Mouse (Mus musculus) left cerebral cortex, adult 8-10 months (tissue): ENCODE measurements at regions not wholly inside any gene's neighbourhood (a gene's known extent, or its start where the extent isn't known, plus 50 kb on each side); places are given as distances from the start of the nearest gene placed in this dataset.
A peak's percentile ranks its signal among the peaks of the same experiment; 100 is the strongest.

ENCODE experiments used
- DNase-seq, 2 experiments: peaks; one replicate each; pipeline ENCODE4 v3.0.0; 2022; ENCODE audit warnings: low spot score in 2 of 2

- no peak for DNase-seq
Measured at GRCm38 (mm10) chr9:49958890-49959289, 160.2 kb upstream of the Ncam1 start.

- DNase-seq: no peak
Measured at GRCm38 (mm10) chr9:49954601-49955000, 155.9 kb upstream of the Ncam1 start.

- no peak for DNase-seq
Measured at GRCm38 (mm10) chr9:49950321-49950720, 151.6 kb upstream of the Ncam1 start.

DNA sequence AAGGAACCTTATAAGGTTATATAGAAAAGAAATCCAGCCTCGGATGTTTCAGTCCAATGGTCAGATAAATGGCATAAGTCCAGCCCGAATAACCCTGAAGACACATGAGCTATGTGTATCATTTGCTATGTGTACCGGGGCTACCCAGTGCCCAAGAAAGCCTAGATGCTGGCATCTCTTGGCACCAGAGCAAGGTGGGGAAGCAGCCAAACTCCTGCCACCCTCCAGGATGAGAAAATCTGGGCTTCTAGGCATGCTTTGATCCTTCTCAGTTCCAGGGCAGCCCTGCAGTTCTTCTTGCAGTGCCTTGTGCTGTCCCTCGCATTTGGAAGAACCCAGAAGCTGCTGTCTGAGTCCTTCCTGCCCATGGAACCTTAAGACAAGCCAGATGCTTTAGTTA is 149.8 kb upstream of the Ncam1 start:
- no peak for DNase-seq

- DNase-seq: no peak
Measured at GRCm38 (mm10) chr9:49946857-49947256, 148.1 kb upstream of the Ncam1 start.

DNA sequence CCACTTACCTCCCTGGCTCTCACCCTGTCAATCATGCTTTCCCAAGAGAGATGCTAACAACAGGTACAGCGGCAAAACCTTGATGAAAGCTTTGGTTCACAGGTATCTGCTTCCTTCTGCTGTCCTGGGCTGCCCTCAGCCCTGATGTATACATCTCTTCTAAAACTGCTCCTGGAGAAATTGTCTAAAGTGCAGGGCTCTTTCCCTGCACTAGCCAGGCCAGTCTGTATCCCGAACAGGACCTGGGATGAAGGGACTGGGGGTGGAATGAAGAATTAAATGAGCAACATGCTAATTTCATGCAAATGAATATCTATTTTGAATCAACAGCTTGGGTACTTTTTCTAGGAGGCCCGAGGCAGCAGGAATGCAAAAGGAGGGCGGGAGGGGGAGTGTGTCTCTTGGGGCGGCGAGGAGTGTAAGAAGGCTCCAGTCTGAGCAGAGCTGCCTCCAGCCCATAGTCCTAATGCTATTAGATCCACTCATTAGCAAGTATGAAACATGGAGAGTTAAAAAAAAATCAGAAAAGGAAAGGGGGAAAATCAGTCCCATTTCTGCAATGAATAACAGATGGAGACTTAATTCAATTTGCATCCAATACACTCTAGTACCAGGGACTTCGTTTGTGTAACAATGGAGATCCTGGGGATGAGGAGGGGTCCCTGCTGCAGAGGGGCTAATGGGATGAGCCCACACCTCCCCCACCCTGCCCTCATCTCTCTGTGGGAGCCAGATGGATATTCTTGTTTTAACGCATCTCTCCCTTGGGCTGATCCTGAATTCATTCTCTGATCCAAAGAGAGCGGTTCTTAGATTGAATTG is 137.0 kb upstream of the Ncam1 start:
- DNase-seq: peak in 1 of 2 experiments; percentile 50

DNA sequence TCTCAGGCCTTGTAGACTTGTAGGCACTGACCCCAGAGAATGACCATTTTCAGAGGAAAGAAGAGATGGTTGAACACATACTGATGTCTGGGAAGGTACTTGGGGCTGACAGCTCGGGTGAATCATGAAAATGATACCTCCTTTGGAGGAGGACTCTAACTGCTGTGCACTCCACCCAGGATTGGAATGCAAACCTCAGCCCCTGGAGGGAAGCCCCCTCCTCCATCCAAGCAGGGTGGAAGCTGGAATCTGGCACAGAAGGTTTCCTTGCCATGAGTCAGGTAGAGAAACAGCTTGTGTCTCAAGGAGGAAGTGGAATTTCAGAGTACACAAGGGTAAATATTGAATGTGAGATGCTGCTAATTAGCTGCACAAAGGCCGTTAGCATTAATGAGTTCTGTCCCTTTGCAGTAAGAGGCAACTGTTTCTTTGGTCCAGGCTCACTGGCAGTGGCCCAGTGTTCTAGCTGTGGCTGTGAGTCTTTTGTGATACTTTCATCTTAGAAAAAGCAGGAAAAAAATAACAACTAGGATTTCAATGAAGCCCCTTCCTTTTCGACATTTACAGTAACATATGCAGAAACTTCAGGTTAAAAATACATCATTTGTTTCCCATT is 129.4 kb upstream of the Ncam1 start:
- no peak for DNase-seq

DNA sequence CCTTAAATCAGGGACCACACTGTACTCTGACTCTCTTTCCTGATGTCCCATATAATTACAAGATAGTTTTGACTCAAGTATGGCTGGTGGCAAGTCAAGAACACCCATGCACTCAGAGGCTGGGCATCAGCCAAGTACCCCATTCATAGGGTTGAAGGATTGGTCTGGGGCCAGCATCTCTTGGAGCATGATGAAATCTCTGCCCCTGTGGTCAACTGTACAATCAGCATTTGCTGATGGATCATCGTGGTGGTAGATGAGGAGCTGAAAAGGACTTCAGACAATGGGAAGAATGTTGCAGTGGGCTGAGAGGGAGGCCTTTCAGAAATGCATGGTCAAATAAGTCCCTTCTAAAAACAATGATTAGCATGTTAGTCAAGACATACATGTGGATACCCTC is 128.6 kb upstream of the Ncam1 start:
- no peak for DNase-seq

- DNase-seq: no peak
Measured at GRCm38 (mm10) chr9:49925796-49926195, 127.1 kb upstream of the Ncam1 start.

- DNase-seq: no peak
Measured at GRCm38 (mm10) chr9:49923981-49924501, 125.3 kb upstream of the Ncam1 start.

DNA sequence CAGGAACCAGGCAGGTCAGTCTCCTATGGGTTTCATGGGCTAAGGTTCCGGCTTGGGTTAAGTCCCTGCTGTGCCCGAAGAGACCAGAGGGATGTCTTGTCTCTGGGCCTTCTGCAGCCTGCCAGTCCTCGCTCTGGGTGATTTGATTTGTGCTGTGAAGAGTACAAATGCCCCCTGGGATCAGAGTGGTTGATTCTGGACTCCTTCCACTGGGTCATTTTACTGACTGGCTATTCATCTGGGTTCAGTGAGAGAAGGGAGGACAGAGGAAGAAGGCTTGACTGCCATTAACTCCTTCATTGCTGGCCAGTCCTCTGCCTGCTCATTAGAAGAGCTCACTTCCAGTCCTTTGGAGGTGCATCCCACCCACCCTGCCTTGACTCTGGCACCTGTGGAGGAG is 124.0 kb upstream of the Ncam1 start:
- no peak for DNase-seq

GRCm38 (mm10) chr9:49922162-49922561 is 123.4 kb upstream of the Ncam1 start:
- no peak for DNase-seq

DNA sequence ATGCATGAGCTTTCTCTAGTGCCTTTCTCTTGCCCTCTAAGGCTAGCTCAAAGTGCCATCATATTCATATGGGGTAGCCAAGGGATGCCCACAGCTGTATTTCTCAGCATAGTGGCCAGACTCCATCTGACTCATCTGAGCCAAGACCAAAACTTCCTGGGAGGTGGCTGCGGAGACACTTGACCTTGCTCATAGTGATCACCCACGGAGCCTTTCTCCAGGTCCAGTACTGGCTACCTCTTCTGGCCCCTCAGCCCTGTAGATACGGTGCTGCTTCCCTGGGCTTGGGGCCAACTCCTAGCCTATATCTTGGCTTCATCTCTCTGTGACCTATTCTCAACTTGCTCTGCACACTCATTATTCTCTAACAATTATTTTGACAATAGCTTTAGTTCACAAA is 122.6 kb upstream of the Ncam1 start:
- no peak for DNase-seq

DNA sequence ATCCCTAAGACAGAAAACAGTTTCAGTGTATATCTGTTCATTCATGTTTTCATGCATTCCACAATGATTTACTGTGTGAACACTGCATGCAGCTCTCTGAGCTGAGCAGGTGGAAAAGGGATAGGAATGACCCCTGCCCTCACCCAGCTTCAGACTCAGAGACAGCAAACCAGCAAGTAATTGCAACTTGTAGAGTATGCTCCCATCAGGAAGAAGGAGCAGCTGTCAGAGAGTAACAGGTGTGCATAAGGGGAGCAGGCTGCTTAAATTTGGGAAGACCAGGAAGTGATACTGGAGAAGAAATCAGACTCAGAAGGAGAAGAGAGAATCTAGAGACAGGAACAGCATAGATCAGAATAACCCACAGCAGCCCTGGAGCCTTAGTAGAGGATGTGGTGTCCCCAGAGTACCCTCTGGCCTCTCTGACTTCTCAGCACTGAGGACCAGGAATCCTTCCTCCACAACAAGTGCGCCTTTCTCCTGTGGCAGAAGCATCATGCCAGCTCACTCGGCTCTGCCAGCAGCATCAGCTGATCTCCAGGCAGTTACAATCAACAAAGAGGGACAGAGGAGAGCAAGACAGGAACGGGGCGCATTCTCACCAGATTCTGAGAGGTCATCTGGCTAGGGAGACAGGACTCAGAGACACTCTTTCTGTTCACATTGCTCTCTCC is 116.5 kb upstream of the Ncam1 start:
- DNase-seq: peak in 1 of 2 experiments; percentile 67

DNA sequence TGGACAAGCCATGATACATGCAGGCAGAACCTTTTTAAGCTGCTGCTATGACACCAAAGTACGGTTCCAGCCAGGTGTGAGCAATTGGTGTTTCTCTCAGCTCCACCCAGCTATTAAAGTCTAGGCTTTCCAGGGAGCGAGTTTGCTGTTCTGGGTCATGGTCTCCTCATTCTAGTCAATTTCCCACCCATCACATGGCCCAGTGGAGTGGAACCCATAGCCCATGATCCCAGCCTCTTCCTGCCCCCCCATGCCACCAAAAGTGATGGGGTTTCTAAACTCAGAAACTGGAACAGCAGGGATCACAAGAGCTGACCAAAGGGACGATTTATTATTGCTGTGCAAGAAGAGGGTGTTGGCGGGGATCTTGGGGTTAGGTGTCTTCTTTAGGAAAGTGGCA is 115.0 kb upstream of the Ncam1 start:
- no peak for DNase-seq

DNA sequence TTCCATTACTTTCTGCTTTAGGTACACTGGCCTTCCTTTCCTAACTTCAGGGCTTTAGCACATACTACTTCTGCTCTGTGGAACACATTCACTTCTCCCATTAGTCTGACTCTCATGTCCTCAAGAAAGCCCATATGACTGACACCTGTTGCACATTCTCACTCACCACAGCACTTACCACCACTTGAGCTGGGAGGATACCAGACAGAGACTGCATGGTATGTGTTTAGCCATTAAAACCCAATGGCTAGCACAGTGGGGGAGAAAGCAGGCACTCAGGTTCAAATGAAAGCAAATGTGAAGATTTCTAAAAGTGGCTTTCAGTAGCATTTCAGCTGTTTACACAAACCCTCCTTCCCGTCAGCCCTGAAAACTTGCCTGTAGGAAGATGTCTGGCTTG is 113.6 kb upstream of the Ncam1 start:
- DNase-seq: no peak

DNA sequence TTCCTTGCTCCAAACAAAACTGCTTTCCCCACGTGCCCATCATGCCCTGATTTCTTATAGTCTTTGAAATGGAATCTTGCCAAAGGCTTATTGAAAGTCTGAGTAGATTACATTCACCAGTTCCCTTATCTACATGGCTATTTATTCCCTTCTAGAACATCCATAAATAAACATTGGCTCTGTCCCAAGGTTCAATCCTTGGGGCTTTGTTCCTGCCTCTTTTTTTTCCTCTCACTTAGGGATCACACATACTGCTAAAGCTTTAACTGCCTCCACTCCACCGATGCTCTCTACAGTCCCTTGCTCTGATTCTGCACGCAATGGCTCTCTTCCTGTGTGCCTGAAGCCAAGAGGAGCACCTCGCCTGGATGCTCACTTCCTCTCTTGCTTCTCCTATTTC is 107.6 kb upstream of the Ncam1 start:
- DNase-seq: no peak

DNA sequence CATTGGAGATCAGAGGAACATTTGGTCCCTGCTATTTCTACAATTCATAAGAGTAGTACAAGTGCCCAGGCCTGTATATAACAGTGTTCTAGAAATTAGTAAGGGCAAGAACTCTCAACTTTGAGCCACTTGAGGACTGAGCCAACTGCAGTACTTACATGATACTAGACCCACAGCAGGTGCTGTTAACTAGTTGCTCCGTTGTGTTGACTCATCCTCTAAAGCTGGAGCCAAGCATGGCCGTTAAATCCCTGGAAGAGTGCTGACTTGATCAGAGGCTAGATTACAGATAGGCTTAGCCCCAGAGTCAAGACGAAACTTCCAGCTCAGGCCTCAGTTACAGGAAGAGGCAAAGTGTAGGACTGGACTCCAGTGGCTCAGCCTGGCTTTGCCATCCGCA is 107.0 kb upstream of the Ncam1 start:
- no peak for DNase-seq

DNA sequence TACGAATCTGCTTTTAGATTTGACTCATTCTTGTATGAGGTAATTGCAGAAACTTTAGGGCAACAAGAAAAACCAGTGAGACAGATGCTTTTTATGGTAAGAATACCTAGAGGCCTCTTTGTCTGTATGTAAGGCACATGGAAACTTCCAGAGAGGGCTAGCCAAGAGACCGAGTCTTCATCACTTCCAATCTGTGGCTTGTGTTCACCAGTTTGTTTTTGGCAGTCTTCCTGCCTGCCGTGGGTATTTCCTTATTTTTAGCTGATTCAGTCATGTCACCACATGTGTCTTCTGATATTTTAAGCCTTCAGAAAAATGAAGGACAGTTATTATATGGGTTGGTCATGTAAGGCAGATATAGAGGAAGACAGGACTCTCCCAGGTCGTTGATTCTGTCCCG is 100.2 kb upstream of the Ncam1 start:
- peak in 1 of 2 experiments; percentile 29 for DNase-seq

DNA sequence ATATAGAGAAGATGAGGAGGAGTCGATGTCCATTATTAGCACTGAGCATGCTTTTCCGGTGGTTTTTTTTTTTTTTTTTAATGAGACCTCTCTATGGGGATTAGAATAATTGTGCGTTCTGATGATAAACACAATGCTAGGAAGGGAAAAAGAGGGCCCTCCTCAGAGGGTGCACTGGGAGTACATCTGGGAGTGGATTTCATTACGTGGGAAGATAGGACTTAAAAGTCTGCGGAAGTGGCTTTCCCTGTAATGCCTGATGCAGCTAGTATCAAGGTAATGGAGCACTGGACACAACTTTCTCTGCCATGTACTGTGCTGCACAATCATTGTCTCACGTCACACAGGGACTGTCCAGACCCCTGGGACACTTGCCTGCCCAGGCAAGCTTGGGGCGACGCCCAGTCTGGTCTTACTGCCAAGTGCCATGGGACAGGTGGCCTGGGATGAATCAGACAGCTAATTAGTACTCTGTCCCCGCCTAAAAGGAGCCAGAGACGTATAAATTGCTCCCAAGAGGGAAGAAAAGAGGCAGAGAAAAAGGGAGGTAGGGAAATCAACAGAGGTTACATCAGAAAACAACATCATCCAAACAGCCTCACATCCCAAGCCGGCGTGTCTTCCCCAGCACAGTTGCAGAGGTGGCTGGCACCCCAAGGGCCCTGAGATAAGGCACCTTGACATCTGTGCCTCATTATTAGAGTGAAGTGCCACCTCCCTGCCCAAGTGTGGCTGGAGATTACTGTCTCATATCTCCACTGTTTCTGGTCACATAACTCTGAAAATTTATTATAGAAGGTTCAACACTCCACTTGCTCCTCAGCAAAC is 86.0 kb upstream of the Ncam1 start:
- peak in 1 of 2 experiments; percentile 8 for DNase-seq

DNA sequence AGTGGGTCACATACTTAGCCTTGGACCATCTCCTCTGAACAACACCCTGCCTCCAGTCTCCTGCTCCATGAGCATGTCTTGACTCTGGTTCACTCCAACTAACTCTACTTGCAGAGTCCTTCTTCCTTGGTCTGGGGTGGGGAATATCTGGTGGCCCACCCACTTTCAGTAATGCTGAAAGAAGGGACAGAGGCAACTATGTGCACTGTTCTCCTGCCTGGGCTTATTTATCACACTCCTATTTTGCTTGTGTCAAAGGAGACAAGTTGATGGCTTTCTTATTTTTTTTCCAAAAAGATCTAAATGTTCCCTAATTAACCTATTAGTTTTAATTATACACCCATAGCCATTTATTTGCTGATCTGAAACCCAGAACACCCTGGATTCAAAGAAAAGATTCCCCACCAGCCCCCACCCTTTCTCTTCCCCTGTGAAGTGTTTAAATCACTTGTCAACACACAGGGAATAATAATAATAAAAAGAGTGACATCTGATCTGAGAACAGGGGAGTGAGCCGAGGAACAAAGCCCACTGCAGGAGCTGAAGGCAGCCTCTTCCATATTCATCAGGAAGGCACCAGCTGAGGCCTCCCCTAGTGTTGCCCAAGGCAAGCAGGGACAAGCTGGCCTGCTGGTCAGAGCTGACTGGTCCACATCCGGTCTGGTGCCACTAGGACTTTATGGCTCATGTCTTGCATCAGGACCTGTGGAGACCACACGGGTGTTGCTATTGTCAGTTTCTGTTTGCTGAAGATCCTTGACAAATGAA is 80.8 kb upstream of the Ncam1 start:
- no peak for DNase-seq
